Mouse (Mus musculus) splenic B cell, adult 2 months (primary cell): ENCODE measurements around the gene Slc25a22.
"Not testable (repeated sequence)": the region's sequence is repeated elsewhere in the genome, so short reads cannot be mapped to it uniquely, and the experiment has no call there.

Source experiments
- DNase-seq: peaks from one replicate; pipeline ENCODE4 v3.0.0-alpha.2; 2011; ENCODE audit warnings: low read depth, low spot score
- H3K27me3 ChIP-seq: 2 replicates; pipeline ENCODE4 v1.6.1; 2012; ENCODE audit warnings: mild to moderate bottlenecking, low read length, moderate library complexity, mixed read lengths; ENCODE audit not compliant: control insufficient read depth, poor library complexity, insufficient read depth, severe bottlenecking
- H3K36me3 ChIP-seq: 2 replicates; pipeline ENCODE4 v1.6.1; 2012; ENCODE audit warnings: mild to moderate bottlenecking, low read length, moderate library complexity, mixed read lengths; ENCODE audit not compliant: control insufficient read depth, poor library complexity, insufficient read depth, severe bottlenecking

Gene Slc25a22

DNA sequence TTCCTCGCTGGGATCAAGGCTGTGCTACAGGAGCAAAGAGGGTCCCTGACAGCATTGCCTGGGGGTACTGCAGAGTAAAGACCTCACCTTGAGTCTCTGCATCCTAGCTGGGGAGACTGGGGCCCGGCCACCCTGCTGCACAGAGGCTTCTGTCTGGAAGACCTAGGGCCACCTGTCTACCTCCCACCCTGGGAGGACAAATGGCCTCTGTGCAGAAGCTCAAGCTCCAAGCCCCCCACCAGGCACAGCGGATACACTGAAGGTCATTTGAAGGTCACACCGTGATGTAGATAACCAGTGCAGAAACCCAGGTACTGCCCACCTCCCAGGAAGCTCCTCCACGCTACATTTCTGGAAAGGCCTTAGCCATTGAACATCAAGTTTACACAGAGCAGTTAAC is 9.0 kb downstream of the Slc25a22 start:
- no peak for DNase-seq
- peaks cover 5% of the 10 kb centered on the region; the same call in 1 of the 2 replicates for H3K36me3 ChIP-seq
- no peaks in the 10 kb centered on the region for H3K27me3 ChIP-seq

DNA sequence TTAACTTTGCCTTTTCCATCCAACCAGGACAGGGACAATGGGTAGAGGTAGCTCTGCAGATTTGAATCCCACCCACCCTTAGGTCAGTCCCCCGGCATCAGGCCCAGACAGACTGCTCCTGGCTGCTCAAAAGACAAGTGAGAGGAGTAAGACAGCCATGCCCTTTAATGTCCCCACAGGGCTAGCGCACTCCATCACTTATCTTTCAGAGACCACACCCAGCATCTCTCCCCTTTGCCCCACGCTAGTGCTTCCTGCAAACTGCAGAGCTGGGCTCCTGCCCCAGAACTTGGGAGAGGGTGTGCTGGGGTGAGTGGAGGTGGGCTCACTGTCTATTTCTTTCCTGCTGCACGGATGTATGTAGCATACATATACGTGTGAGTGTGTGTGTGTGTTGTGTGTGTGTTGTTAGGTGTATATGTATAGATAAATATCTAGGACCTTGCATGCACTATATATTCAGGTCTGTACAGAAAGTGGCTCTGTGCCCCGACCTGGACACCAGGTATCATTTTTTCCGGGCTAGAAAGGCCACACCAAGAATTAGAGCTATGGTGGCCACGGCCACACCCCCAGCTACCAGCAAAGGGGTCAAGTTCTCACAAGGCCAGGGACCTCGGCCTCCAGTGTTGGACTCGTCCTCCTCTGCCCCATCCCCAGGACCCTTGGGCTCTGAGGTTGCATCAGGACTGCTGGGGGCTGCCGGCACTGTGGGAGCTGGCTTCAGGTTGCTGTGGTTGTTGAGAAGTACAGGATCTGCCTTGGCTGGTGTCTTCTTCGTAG is 10.6 kb downstream of the Slc25a22 start:
- Histone ChIP-seq H3K36me3 (peaks cover 2% of the 10 kb centered on the region; the same call in 1 of the 2 replicates), H3K27me3 (no peaks in the 10 kb centered on the region)
- no peak for DNase-seq

DNA sequence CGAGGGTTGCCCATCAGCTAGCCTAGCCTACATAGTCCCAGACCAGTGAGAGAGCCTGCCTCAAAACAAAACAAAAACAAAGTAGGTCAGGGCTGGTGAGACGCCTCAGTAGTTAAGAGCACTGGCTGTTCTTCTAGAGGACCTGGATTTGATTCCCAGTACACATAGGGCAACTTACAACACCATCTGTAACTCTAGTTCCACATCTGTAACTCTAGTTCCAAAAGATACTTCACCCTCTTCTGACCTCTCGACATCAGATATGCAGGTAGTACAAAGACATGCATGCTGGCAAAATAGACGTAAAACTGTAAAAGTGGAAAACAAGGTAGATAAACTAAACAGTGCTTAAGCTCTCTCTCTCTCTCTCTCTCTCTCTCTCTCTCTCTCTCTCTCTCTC is 13.9 kb downstream of the Slc25a22 start:
- no peak for DNase-seq
- no peaks in the 10 kb centered on the region for H3K36me3 ChIP-seq
- no peaks in the 10 kb centered on the region for H3K27me3 ChIP-seq

- no peaks in the 10 kb centered on the region for H3K27me3 ChIP-seq
- DNase-seq = no peak
- no peaks in the 10 kb centered on the region for H3K36me3 ChIP-seq
Measured at GRCm38 (mm10) chr7:141420030-141420702, 17.5 kb downstream of the Slc25a22 start.

DNA sequence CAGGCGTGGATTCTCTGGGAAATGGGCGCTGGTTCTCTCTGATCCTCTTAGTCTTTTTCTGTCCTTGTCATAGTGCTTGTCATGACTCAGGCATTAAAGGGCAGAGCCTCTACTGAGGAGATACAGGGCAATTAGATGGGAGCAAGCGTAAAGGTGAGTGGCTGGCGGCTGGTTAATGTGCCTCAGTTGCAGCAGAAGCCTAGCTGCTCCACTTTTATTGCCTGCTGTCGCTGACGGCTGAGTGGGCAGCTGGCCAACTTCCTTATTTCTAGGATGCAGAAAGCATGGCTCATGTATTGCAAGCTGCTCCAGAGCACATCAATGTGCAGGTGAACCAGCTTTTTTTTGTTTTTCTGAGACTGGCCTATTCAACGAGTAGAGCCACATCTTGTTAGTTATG is 18.7 kb downstream of the Slc25a22 start:
- Histone ChIP-seq H3K27me3 (no peaks in the 10 kb centered on the region), H3K36me3 (no peaks in the 10 kb centered on the region)
- DNase-seq = no peak

- H3K36me3 ChIP-seq = no peaks in the 10 kb centered on the region
- no peaks in the 10 kb centered on the region for H3K27me3 ChIP-seq
- peak; percentile 51 for DNase-seq
Measured at GRCm38 (mm10) chr7:141417731-141418681, 19.7 kb downstream of the Slc25a22 start.

DNA sequence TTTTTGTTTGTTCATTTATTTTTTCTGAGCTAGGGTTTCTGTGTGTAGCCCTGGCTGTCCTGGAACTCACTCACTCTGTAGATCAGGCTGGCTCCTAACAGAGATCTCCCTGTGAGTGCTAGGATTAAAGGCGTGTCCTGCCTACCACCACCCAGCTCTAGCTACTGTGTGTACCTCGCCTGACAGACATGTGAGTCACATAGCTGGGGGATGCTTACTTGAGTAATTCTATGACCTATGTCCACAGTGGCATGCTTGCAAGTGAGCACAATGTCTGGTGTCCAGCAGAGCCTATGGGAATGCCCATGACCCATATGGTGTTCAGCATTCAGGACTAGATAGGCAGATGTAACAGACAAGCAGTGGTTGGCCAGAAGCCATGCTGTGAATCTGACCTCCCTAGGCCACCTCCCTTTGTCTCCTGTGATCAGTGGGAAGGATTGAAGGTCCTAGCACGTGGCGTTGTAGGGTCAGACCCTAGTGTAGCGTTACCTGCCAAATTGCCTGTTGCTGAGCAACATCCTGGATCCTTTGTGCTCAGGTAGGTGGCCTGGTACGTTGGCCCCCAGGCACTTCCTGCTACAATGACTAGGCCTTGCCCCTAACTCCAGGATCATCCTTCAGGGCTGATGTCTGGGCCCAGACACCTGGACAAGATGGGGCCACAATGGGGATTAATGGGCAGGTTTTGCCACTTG is 21.4 kb downstream of the Slc25a22 start:
- no peaks in the 10 kb centered on the region for H3K36me3 ChIP-seq
- H3K27me3 ChIP-seq = no peaks in the 10 kb centered on the region
- no peak for DNase-seq

- no peaks in the 10 kb centered on the region for H3K36me3 ChIP-seq
Measured at GRCm38 (mm10) chr7:141413809-141414584, 23.7 kb downstream of the Slc25a22 start, which contains the start of gene Gatd1. Gene Gatd1, minus strand, starts transcription at chr7:141414136.

DNA sequence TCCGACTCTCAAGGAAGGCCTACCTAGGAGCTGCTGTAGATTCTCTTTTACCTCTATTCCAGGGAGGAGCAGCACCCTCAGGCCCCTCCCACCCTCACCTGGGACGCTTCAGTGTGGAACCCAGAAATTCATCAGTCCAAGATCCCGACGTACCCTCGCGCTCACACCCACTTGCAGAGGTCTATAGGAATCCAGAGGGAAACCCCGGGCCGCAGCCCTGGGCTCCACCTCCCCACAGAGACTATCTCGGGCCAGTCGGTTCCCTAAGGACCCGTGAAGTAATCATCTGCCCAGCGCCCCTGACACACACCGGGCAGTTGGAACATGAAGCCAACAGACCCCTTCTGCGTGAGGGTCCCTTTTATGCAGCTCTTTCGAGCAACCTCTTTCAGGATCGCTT is 24.4 kb downstream of the Slc25a22 start:
- H3K36me3 ChIP-seq = no peaks in the 10 kb centered on the region
- no peak for DNase-seq
- H3K27me3 ChIP-seq = no peaks in the 10 kb centered on the region

More at GRCm38 (mm10) chr7:141413809-141414584, 23.7 kb downstream of the Slc25a22 start, which contains the start of gene Gatd1:
- peak; percentile 100 for DNase-seq
- no peaks in the 10 kb centered on the region for H3K27me3 ChIP-seq

GRCm38 (mm10) chr7:141411667-141412066 is 26.0 kb downstream of the Slc25a22 start:
- Histone ChIP-seq H3K27me3 (no peaks in the 10 kb centered on the region), H3K36me3 (no peaks in the 10 kb centered on the region)
- no peak for DNase-seq

DNA sequence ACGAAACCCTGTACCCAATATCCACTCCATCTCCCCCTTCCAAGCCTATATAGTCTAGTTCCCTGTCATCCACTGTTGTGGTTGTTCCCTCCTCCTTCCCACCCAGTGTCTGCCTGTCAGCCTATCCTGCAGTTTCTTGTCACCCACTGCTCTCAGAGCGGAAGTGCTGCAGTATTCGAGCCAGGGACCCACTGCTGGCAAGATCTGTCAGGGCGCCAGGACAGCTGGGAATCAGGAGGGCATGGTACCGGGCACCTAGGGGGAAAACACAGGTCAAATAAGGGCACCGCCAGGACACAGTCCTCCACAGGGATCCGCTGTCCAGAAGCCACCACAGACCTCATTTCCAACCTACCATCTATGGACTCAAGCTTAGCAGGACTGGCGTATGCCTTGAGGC is 27.1 kb downstream of the Slc25a22 start:
- no peak for DNase-seq
- no peaks in the 10 kb centered on the region for H3K36me3 ChIP-seq
- H3K27me3 ChIP-seq = no peaks in the 10 kb centered on the region

DNA sequence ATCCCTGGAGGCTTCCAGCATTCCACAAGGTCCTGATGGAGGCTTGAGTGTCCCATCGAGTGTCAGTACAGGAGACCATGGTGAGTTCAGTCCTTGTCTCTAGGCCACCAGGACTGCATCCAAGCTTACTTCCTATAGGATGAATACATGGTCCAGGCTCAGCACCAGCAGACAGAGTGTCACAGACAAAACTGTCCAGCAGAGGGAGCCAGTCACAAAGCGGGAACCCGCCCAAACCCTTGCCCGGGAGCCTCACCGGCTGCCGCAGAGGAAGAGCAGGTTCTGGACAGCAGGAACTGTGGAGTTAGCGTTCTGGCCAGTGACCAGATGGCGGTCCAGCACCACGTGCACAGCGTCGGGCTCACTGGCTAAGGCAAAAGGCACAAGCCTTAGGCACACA is 28.9 kb downstream of the Slc25a22 start:
- no peaks in the 10 kb centered on the region for H3K36me3 ChIP-seq
- H3K27me3 ChIP-seq = no peaks in the 10 kb centered on the region
- peak; percentile 87 for DNase-seq

DNA sequence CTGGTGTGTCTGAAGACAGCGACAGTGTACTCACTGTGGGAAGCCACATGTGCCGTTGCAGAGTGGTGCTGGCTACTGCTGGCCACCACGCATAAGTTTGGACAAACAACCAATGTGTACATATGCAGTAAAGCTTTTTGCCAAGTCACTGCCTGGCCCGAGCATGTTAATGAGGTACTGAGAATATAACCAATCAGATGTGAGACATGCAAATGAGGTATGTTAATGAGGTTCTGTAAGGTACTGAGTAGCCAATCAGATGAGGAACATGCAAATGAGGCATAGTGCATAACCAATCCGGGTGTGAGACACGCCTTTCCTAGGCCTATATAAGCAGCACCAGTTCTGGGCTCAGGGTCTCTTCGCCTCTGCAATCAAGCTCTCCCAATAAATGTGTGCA is 30.0 kb downstream of the Slc25a22 start:
- not testable (repeated sequence) for H3K36me3 ChIP-seq, DNase-seq, H3K27me3 ChIP-seq
